Mouse (Mus musculus) right cerebral cortex, postnatal 36 days (tissue): ENCODE results near the gene Ctrb1.

Experiments used
- DNase-seq, 2 experiments: peaks; one replicate each; pipeline ENCODE4 v3.0.0; 2022; ENCODE audit warnings: low spot score in 2 of 2, mixed read lengths in 1 of 2

Gene Ctrb1

DNA sequence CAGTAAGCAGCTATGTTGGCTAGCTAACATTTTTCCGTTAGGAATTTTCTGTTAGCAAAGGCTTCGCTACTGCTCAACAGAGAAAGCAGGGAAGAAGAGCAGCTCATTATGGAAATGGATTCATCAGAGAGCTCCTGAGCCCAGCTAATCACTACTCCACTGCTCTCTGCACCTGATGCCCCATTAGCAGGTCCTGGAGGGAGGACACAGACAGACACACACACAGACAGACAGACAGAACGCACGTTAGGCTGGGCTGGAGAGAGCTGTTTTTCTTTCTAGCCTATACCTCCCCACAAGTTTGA, 26.6 kb upstream of the Ctrb1 start:
- no peak for DNase-seq

DNA sequence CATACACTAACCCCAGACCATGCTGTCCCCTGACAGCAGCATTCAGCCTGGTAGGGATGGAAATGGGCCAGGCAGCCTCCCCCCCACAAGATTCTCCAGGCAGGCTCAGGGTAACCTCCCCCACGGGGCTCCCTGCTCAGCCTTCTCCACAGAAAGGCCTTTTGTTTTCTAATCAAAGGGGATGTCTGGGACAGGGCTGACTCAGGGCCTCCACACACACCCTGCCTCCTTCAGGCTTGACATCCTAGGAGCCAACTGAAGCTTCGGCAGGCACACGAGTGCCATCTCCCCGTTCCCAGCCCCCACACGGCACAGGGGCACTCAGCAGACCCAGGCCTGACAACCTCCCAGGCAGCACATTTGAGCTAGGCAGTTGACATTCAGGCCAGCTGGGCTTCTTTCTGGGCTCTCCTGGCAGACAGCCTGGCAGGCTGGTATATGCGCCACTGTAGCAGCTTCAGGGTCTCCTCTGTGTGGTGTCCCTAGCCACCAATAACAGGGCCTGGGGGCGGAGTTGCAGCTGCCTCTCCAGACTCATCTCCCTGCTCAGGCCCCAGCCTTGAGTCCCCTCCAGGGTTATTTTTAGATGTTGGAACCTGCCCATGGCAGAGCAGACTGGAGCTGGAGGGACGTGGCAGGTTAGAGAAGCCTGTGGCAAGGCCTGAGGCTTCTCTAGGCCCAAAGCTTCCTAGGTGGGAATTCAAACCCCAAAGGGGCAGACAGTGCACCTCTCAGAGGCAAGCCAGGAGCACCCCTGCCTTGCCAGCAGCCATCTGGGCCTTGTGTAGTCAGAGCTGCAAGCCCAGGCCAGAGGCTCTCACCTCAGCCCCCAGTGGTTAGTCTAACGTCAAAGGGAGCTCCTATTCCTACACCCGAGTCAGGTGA, 26.0 kb upstream of the Ctrb1 start:
- peak; percentile 73 to 77 for DNase-seq

DNA sequence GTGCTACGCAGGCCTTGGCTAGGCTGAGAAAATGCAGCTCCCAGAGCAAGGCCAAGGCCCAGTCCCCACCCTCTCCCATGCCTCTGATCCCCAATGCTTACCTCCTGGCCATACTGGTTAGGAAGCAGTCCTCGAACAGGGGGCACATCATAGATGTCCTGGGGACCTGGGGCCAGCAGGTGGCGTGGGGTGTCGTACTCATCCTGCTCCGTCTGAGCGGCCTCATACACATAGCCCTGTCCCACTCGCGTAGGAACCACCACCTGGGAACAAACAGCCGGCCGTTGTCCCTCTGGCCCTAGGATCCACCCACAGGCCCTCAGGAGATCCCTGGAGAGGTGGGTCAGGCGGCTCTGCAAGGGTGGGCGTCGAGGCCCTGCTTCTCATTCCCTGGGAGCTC, 24.7 kb upstream of the Ctrb1 start:
- no peak for DNase-seq

DNA sequence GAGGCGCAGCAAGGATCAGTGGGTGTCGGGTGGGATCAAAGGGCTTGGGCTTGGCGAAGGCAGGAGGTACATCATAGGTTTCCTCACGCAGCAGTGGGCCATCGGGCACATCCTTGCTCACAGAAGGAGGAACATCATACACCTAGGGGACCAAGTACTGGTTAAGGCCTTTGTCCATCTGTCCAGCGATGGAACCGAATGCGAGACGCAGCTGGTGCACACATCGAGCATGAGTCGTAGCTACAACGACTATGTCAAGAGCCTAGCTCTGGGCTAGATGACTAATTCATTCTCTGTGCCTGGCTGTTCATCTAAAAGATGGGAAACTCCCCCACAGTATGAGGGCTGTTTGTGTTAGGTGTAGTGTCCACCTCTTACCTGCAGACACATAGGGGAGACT, 23.5 kb upstream of the Ctrb1 start:
- DNase-seq: no peak

DNA sequence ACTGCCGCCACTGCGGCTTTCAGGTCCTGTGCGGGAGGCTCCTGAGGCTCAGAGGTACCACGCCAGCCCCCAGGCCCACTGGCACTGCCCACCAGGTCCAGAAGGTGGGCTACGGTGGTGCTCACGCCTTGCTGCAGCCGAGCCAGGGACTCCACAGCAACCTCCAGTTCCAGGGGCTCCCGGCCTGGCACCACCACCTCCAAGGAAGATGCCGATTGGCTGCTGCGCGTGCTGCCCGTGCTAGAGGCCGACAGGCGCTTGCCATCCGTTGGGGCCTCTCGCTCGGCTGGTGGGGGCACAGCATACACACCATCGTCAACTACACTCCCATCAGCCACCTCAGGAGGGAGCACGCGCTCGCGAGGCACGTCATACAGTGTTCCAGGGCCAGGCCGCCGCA, 23.0 kb upstream of the Ctrb1 start:
- DNase-seq: no peak

DNA sequence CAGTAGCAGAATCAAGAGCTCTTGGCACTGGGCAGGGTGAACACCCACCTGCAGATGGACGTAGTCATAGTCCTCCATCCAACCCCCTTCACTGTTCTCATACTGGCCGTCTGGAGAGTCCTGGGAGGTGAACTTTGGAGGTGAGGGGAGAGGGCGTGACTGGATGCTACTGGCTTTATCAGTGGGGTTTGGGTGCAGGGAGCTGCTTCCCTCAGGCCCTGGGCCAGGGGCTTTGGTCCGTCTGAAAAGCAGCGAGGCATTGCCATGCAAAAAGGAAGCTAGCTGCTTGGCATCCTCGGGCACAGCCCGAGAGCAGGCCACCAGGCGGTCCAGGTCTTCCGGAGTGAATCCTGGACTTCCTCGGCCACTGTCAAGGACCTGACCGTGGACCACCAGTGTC, 22.5 kb upstream of the Ctrb1 start:
- no peak for DNase-seq

DNA sequence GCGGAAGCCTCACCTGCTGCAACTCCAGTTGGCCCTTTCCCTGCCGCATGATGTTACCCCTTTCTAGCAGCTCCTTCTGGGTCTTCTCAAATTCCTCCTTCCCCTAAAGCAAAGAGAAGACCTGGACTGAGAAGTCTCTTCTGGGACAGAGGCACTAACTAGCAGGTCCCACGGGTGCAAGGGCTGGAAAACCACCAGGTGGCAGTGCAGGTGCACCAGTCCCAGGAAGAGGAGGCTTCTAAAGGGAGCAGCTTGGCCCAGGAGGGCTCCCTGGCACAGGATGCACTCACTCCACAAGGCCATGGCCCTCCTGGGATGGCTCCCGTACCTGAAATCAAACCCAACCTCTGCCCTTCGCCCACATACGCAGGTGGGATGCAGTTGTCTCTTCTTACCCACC, 21.8 kb upstream of the Ctrb1 start:
- no peak for DNase-seq

DNA sequence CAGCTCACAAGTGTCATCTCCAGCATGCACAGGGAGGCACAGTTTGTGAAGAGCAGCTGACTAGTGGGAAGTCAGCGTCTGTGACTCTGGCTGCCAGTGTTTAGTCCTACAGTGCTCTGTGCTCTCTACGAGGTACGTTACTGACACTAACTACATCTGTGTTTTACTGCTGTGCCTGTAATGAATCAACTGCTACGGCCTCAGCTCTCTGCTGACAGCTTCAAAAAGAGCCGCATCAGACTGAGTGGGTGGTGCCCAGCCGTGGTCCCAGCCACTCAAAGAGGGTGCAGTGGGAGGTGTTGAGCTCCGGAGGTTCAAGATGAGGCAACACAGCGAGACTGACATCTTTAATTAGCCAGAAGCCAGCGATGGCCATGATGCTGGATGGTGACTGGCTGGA, 21.3 kb upstream of the Ctrb1 start:
- DNase-seq: no peak

DNA sequence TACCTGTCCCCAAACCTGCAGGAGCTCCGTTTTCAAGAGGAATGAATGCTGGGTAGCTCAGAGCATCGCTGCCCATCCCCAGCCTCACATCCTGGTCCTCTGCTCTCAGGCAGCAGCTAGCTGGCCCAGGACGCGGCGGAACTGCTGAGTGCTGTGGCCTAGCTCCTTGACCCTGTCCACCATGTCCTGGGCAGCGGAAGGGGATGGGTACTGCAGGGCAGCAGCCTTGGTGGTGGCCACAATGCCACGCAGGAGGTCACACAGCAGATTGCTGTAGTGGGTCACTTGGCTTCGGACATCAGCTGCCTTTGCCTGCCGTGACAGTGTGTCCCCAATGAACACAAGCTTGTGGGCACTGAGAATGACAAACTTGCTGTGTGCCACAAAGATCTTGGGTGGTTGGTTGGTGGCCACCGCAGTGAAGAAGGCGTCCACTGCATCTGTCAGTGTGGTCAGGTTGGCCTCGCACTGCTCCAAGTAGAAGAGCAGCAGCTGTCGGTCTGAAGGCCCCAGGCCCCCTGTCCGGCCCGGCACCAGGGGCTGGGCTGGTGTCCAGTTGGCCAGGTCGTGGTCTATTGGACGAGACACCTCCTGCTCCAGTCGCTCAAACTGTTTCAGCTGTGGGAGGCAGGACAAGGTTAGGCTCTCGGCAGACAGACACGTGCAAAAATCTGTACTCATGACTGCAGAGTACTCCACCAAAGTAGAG, 20.1 kb upstream of the Ctrb1 start:
- DNase-seq: no peak

DNA sequence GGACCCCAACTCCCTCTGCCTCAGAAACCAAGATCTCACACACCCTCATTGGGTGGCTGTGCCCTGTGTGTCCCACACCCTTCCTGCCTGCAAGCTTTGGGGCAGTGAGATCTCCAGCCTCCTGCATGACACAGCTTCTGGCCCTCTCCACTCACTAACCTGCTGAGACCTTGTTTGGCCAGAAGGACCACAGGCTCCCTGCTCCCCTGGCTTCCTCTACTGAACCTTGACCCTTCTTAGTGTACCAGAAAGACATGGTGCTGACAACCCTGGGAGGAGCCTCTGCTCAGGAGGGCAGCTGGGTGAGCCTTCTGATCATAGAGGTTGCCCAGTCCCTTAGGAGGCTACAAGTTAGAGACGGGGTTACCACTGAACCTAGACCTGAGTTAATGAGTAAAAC, 18.4 kb upstream of the Ctrb1 start:
- DNase-seq: no peak

DNA sequence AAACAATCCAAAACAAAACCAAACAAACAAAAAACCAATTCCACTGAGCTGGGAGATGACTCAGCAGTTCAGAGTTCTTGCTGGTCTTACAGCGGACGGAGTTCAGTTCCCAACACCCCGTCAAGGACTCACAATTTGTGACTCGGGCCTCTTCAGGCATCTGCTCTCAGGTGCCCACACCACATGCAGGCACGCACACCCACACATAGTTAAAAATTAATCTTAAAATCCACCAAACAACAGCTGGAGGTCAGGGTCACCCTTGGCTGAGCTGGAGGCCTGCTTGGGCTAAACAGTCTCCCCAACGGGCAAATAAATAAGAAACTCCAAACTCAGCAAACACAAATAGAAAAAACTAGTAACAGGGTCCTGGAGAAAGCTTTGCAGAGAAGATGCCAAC, 17.5 kb upstream of the Ctrb1 start:
- DNase-seq: no peak

DNA sequence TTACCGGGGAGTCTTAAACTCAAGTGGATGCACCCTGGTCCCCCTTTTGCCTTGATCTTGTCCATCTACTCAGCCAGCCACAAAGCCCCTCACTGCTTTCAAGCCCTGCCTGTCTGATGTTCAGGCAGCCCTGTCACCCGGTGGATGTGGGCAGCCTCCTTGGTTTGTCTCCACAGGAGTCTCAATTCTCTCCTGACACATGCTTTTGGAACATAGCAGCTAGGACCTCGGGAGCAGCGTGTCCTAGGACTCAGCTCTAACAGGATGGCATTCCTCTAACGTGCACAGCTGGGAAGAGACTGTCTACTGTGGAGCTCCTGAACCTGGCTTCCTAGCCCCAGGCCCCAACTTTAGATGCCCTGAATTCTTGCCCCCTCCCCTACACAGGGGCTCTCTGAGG, 14.9 kb upstream of the Ctrb1 start:
- DNase-seq: no peak

DNA sequence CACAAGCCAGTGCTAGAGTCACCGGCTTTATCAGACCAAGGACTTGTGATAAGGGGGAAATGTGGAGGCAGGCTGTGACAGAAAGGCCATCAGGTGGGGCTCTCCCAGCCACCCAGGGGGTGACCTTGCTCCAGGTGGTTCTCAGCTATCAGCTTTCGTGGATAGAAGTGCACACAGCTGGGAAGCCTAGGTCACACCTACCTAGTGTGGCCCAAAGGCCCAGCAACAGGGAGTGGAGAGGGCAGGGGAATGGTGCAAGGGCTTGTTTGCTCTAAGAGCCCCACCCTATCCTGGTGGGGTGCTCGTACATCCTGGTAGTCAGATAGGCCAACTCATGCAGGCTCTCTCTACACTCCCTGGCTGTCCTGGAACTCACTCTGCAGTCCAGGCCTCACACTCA, 14.4 kb upstream of the Ctrb1 start:
- no peak for DNase-seq

DNA sequence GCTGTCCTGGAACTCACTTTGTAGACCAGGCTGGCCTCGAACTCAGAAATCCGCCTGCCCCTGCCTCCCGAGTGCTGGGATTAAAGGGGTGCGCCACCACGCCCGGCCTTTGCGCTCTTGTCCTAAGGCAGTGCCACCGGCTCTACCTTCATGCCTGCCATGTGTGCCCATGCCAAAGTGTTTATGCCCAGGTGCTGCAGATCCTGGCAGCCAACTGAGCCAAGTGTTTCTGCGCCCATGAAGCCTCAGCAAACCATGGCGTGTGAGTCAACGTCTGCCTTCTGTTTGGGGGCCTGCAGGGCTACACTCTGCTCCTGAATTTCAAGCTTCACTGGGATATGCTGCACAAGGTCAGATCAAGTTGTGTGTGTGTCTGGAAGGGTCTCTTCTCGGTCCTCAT, 13.8 kb upstream of the Ctrb1 start:
- DNase-seq: no peak

DNA sequence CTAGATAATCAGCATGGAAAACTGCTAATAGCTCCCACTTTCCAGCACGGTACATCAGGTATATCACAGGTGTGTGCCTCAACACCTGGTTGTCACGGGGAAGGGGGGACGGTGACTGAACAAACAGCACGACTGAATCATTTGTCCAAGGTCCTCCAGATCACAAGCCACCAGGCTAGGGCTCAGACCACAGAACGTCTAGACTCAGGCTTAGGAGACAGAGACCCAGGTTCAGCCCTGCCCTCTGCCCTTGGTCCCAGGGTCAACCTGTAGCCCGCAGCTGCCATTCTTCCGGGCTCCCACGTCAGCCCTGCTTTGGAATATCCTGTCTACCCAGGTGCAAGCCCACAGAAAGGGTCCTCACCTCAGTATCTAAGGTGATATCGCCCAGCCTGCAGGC, 10.6 kb upstream of the Ctrb1 start:
- DNase-seq: no peak

DNA sequence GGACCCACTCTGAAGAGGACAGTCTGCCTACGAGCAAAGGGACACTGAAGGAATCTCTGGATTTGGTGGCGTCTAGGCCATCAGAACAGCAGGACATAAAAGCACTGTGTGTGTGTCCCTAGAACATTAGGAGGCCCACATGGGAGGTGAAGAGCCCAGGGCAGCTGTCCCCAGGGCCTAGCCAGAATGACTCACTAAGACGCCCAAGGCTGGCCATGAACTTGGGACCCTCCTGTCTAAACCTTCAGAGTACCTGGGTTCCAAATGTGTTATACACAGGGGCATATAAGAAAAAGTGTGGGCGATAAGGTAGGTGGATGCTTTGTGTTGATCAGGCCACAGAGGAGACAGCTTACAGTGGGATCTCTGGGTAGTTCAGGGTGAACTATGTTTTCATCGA, 9.9 kb upstream of the Ctrb1 start:
- no peak for DNase-seq

DNA sequence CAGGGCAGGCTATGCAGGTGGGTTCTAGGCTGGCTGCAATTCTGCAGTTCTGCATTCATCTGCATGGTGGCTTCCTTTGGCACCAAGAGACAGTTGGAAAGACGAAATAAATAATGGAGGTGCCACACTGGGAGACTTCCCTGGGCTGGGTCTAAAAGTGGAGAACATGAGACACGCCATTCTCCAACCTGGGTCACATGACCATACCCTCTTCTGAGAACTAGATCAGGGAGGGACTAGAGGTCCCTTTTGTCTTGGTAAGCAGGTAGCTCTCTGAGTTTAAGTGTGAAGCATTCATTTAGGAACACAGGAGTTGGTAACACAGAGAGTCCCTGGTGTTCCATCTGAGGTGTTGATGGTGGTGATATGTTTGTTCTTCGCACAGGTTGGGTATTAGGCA, 9.4 kb upstream of the Ctrb1 start:
- no peak for DNase-seq

DNA sequence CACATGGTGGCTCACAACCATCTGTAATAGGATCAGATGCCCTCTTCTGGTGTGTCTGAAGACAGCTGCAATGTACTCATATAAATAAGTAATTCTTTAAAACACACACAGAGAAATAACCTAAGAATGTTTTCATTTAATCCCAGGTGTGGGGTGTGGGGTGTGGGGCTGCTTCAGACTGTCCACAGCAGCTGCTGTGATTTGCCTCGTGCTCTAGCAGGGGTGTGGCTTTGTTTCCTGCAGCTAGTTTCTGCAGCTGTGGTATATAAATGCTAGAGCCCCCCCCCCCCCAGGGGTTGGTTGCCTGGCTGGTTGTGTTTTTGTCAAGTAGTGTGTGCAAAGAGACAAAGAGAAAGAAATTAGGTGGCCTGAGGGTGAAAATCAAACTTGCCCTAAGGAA, 8.2 kb upstream of the Ctrb1 start:
- DNase-seq: no peak

DNA sequence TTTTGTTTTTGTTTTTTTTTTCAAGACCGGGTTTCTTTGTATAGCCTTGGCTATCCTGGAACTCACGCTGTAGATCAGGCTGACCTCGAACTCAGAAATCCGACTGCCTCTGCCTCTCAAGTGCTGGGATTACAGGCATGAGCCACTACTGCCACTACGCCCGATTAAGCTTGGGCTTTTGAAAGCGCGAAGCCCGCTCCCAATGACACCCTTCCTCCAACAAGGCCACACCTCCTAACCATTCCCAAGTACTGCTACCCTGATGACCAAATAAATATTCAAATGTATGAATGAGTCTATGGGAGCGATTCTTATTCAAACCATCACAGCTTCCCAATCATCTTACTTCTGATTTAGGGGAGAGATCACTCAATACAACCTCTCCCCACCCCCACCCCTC, 6.8 kb upstream of the Ctrb1 start:
- DNase-seq: no peak

DNA sequence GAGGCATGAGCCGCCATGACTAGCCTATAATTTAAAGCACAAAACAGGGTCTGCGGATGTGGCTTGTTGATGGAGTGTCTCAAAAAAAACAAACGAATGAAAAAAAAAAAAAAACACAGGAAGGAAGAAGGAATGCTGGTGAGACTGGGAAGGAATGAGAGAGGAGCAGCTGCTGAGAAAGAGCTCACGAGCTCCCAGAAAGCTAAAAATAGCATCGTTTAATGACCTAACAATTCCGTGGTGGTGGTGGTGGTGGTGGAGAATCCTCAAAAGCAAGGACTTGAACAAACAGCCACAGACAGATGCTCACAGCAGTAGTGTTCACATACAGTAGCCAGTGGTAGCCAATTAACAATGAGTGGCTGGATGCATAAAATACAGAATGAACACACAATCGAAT, 4.6 kb upstream of the Ctrb1 start:
- no peak for DNase-seq

DNA sequence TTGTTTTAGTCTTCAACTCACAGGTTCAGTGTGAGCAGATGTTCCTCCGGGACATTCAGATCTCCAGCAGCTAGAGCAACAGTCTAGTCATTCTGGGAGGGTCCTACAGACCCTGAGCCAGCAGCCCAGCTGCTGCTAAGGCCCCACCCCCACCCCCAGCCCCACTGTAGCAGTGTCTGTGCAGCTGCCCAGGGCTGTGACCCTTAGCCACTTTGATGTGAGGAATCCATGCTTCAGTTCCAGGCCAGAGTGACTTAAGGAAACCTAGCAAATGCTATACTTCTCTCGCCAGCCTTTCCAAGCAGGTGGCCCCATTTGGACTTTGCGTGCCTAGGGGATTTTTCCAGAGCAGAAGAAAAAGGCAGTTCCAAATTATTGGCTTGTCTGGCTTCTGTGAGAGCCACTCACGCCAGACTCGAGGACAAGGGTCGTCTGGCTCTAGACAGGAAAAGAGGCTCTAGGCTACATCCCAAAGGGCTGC, 2.5 kb upstream of the Ctrb1 start:
- no peak for DNase-seq

DNA sequence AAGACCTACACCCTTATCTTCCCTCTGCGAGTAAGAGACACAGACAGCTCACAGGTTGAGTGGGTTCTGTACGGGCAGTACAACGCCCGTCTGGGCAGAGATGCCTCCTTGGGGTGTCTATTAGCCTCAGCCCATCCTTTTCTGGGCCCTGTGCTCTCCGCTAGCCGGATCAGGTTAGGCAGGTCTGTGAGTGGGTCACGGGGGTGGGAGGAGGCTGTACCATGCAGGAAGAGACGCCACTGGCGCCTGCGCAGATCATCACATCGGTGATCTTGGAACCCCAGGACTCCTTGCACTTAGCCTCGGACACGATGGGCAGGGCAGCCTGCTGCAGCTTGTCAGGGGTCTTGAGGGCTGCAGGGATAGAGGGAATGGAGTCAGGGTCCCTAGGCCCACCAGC, 3.9 kb downstream of the Ctrb1 start:
- DNase-seq: no peak

DNA sequence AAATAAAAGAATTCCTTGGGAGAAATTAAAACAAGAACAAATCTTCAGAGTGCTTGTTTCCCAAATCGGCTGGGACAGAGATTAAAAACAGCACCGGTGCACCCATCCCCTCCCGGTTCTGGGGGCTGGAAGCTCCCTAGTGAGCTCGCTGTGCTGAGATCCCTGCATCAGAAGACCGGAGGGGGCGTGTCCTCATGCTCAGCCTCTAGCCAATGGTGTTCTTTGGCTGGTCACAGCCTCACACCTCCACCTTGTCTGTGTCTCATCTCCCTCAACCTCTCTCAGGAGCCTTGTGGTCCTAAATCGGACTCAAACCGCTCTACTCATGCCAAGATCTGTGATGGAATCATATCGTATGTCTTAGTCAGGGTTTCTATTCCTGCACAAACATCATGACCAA, 8.3 kb downstream of the Ctrb1 start:
- DNase-seq: no peak

DNA sequence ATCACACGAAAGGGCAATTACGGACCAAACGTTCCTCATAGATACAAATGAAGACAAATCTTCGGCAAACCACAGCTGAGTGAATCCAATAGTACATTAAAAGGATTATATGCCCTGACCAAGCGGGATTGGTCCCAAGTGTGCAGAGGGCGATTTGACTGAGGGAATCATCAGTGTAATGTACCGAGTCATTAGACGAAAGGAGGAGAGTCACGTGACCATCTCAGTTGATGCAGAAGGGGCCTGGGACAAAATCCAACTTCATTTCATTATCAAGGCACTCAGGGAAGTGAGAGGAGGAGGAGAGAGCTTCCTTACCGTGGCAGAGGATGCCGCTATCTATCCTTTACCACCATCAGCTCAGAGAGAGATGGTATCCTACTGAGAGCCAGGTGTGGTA, 9.7 kb downstream of the Ctrb1 start:
- no peak for DNase-seq
